Mouse (Mus musculus) olfactory bulb, adult 2 months (tissue): ENCODE measurements around the gene Lce1m.

Experiments used
- CTCF ChIP-seq: fragments of 200-500 bp; IDR thresholded peaks from 2 replicates; pipeline ENCODE4 v1.5.1; 2012; ENCODE audit warnings: low read depth, mild to moderate bottlenecking, low read length, moderate library complexity; ENCODE audit not compliant: insufficient read depth
- POLR2A ChIP-seq: fragments of 200-500 bp; IDR thresholded peaks from 2 replicates; pipeline ENCODE4 v1.6.1; 2012; ENCODE audit warnings: mild to moderate bottlenecking, low read depth, low read length, moderate library complexity; ENCODE audit not compliant: insufficient read depth

GRCm38 (mm10) chr3:93031450-93031849 is 12.6 kb upstream of the Lce1m start:
- TF ChIP-seq POLR2A (no peak), CTCF (no peak)
